Mouse (Mus musculus) midbrain, embryonic 13.5 days (tissue): ENCODE data around the gene Zbtb20. TPM values are rescaled to one million over a fixed set of nuclear protein-coding genes. Genes with fewer than 3 reads are reported as not detected.

Experiments used
- ATAC-seq: fragments of 200-750 bp; cut with Nextera tagmentation; 2 replicates; pipeline ENCODE4 v1.8.0; 2017; ENCODE audit warnings: mild to moderate bottlenecking, moderate TSS enrichment, moderate library complexity
- H3K27ac ChIP-seq: fragments of 300-500 bp; sonication (generic); 2 replicates; pipeline ENCODE4 v1.5.1; 2015; ENCODE audit warnings: inconsistent platforms, mild to moderate bottlenecking, moderate library complexity
- H3K27me3 ChIP-seq: fragments of 300-500 bp; sonication (generic); 2 replicates; pipeline ENCODE4 v1.6.1; 2015; ENCODE audit warnings: mild to moderate bottlenecking, inconsistent platforms
- H3K36me3 ChIP-seq: fragments of 300-500 bp; sonication (generic); 2 replicates; pipeline ENCODE4 v1.6.1; 2015; ENCODE audit warnings: mild to moderate bottlenecking, inconsistent platforms
- H3K4me1 ChIP-seq: fragments of 300-500 bp; sonication (generic); replicated peaks from 2 replicates; pipeline ENCODE4 v1.6.1; 2015; ENCODE audit warnings: inconsistent platforms
- H3K4me2 ChIP-seq: fragments of 300-500 bp; sonication (generic); replicated peaks from 2 replicates; pipeline ENCODE4 v1.6.1; 2015; ENCODE audit warnings: moderate library complexity, mild to moderate bottlenecking, inconsistent platforms
- H3K4me3 ChIP-seq: fragments of 300-500 bp; sonication (generic); replicated peaks from 2 replicates; pipeline ENCODE4 v1.5.1; 2015; ENCODE audit warnings: mild to moderate bottlenecking, inconsistent platforms
- H3K9ac ChIP-seq: fragments of 300-500 bp; sonication (generic); replicated peaks from 2 replicates; pipeline ENCODE4 v1.6.1; 2015; ENCODE audit warnings: mild to moderate bottlenecking, inconsistent platforms
- H3K9me3 ChIP-seq: fragments of 300-500 bp; sonication (generic); 2 replicates; pipeline ENCODE4 v1.6.1; 2016; ENCODE audit warnings: mild to moderate bottlenecking, inconsistent platforms
- WGBS: fragments of 180-500 bp; shearing (Covaris S2); methylation state at CpG from one replicate; pipeline ENCODE4 v1.1.7; 2015; 5-methylcytosine and 5-hydroxymethylcytosine counted together
- polyA plus RNA-seq: library from polyadenylated mRNA; unstranded; fragments of >200 nt; fragmentation: Nextera tagmentation; extraction: Ambion mirVana; gene quantifications from 2 replicates; pipeline ENCODE4 v1.2.1, GENCODE M21; 2015

Zbtb20 gene
- polyA plus RNA-seq, 1 experiment from 2014 or later: 86.5 TPM

DNA sequence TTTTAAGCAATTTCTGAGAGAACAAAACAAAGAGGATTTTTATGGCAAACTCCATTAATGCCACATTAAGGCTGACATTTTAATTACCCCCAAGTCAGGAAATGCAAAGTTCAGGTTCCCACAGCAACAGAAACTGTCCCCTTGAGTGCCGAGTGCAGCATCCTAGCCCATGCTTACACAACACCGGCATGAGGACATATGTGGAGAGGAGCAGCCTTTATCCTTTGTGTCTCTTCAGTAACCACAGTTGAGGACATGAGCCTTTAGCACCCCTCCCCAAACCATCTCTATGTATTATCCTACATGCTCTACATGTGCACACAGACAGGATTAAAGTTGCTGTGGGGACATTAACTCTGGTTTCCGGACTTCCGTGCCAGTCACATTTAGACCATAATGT is 705.9 kb downstream of the Zbtb20 start:
- 84% methylated on average over 4 of the region's 4 CpGs for WGBS
- H3K27me3 ChIP-seq: no peaks in the 10 kb centered on the region
- no peak for ATAC-seq
- no peak overlapping the region for H3K9ac ChIP-seq
- H3K27ac ChIP-seq: no peak overlapping the region; the same call in 1 of the 2 replicates
- no peaks in the 10 kb centered on the region for H3K9me3 ChIP-seq
- H3K4me1 ChIP-seq: peaks cover 19% of the 10 kb centered on the region
- H3K4me2 ChIP-seq: no peak overlapping the region
- H3K36me3 ChIP-seq: peaks cover 38% of the 10 kb centered on the region
- no peak overlapping the region for H3K4me3 ChIP-seq

GRCm38 (mm10) chr16:43586859-43587429 is 711.3 kb downstream of the Zbtb20 start:
- 88% methylated on average over 4 of the region's 4 CpGs for WGBS
- ATAC-seq: no peak
- Histone ChIP-seq H3K4me1 (peaks cover 12% of the 10 kb centered on the region; the same call in 1 of the 2 replicates), H3K27ac (no peak overlapping the region), H3K4me2 (no peak overlapping the region), H3K4me3 (no peak overlapping the region), H3K9ac (no peak overlapping the region), H3K36me3 (peaks cover 26% of the 10 kb centered on the region), H3K9me3 (no peaks in the 10 kb centered on the region), H3K27me3 (no peaks in the 10 kb centered on the region)

DNA sequence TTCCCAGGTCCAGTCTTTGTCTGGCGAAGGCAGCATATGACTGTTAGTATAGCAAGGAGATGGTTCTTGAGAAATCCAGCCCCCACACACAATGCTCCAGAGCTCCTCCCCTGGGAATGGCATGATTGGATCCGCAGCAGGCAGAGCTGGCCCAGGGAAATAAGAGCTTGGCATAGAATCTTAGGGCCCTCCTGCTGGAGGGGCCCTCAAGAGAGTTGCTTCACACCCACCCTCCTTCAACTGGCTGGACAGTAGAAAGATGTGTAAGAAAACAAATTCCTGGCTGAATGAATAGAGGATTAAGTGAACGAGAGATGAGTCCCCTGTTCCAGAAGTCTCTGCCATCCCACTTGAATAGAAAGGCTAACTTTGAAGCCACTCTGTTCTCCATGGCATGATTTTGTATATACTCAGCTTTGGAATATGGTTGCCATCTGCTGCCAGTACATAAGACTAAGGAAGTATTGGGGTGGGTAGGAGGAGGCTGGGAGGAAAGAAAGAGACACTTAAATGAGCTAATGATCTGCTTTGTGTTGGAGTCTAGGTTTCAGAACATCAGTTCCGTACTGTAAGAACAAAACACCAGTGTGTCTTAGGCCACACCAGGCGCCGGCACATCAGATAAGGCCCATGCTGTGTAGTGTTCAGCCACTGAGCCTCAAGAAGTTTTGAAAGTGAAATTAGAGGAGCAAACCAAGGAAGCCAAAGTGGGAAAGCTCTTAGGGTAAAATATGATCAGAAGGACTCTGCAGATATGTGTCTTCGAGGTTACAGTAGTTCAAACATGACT is 715.2 kb downstream of the Zbtb20 start:
- no peak overlapping the region for H3K27ac ChIP-seq
- H3K4me3 ChIP-seq: no peak overlapping the region
- peaks cover 18% of the 10 kb centered on the region; the same call in 1 of the 2 replicates for H3K4me1 ChIP-seq
- no peaks in the 10 kb centered on the region for H3K9me3 ChIP-seq
- no peak for ATAC-seq
- no peak overlapping the region for H3K9ac ChIP-seq
- H3K27me3 ChIP-seq: no peaks in the 10 kb centered on the region
- H3K4me2 ChIP-seq: no peak overlapping the region
- H3K36me3 ChIP-seq: peaks cover 23% of the 10 kb centered on the region
- WGBS: 76% methylated on average over 7 of the region's 7 CpGs

DNA sequence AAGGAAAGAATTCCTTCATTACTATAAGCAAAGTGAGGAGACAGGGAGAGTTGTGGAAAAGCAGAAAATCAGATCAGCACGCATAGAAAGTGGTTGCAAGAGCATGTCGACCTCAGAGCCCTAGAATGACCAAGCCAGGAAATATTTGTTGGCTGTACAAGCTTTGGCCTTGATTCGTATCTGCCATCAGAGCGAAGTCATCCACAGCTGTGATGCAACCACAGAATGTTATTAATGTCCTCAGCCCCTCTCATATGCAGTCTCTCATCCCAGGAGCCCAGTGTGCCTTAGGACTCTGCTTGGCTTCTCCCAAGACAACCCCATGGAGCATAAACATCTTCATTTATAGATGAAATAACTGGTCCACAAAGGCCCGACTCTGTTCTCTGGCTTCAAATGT is 716.4 kb downstream of the Zbtb20 start:
- 84% methylated on average over 5 of the region's 5 CpGs for WGBS

GRCm38 (mm10) chr16:43592801-43593200 is 717.1 kb downstream of the Zbtb20 start:
- no peak overlapping the region for H3K27ac ChIP-seq
- no peak overlapping the region for H3K4me3 ChIP-seq
- H3K9ac ChIP-seq: no peak overlapping the region
- H3K27me3 ChIP-seq: no peaks in the 10 kb centered on the region
- peaks cover 25% of the 10 kb centered on the region for H3K36me3 ChIP-seq
- WGBS: 9% methylated on average over 1 of the region's 1 CpGs
- ATAC-seq: 0 out of 2 replicates have a peak, but pooled peaks have one; percentile 24
- no peak overlapping the region for H3K4me2 ChIP-seq
- peaks cover 18% of the 10 kb centered on the region; the same call in 1 of the 2 replicates for H3K4me1 ChIP-seq
- H3K9me3 ChIP-seq: no peaks in the 10 kb centered on the region

More for the DNA sequence above, 716.4 kb downstream of the Zbtb20 start:
- Histone ChIP-seq H3K9me3 (no peaks in the 10 kb centered on the region), H3K4me3 (no peak overlapping the region), H3K9ac (no peak overlapping the region), H3K27me3 (no peaks in the 10 kb centered on the region), H3K27ac (no peak overlapping the region), H3K36me3 (peaks cover 20% of the 10 kb centered on the region), H3K4me2 (no peak overlapping the region), H3K4me1 (peaks cover 18% of the 10 kb centered on the region; the same call in 1 of the 2 replicates)
- ATAC-seq: no peak

DNA sequence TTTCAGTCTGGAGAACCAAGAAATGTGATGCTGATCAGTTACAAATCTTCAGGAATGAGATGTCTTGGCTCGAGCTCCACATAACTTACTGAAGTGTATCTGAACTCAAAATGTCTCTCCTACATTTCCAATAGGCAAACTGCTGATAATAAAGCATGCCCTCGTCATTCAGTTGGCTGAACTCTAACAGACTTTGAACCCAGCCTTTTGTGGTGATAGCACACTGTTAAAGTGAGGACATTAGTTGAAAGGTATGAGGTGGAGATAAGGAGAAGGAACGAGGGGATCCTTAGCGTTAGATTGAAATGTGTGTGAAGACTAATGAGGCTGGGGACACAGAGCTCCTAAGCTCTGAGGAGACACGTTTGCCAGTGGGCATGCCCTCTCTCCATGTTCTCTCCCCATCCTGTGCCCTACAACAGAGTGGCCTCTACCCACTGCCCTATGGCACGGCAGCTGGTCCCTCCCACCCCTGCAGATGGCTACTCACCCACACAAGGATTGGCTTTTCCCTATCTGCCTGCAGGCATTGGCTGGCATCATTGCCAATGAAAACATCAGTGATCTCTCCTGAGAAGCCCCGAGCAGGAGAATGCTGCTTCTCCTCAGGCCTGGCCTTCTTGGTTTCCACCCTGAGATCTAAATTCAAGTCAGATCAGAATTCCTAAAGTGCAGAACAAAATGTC is 721.8 kb downstream of the Zbtb20 start:
- H3K9ac ChIP-seq: no peak overlapping the region
- H3K9me3 ChIP-seq: no peaks in the 10 kb centered on the region
- no peak overlapping the region for H3K4me3 ChIP-seq
- peaks cover 33% of the 10 kb centered on the region for H3K36me3 ChIP-seq
- no peak overlapping the region for H3K4me2 ChIP-seq
- H3K27me3 ChIP-seq: no peaks in the 10 kb centered on the region
- 0 out of 2 replicates have a peak, but pooled peaks cover 7% of the 10 kb centered on the region for H3K4me1 ChIP-seq
- no peak for ATAC-seq
- 87% methylated on average over 7 of the region's 7 CpGs for WGBS
- H3K27ac ChIP-seq: no peak overlapping the region

GRCm38 (mm10) chr16:43599707-43600106 is 724.0 kb downstream of the Zbtb20 start:
- H3K27me3 ChIP-seq: no peaks in the 10 kb centered on the region
- 79% methylated on average over 2 of the region's 2 CpGs for WGBS
- ATAC-seq: no peak

GRCm38 (mm10) chr16:43602573-43602972 is 726.9 kb downstream of the Zbtb20 start:
- 78% methylated on average over 4 of the region's 4 CpGs for WGBS
- H3K4me2 ChIP-seq: no peak overlapping the region
- H3K4me3 ChIP-seq: no peak overlapping the region
- peaks cover 32% of the 10 kb centered on the region for H3K4me1 ChIP-seq
- peaks cover 6% of the 10 kb centered on the region; the same call in 1 of the 2 replicates for H3K9me3 ChIP-seq
- H3K9ac ChIP-seq: no peak overlapping the region
- peaks cover 27% of the 10 kb centered on the region for H3K36me3 ChIP-seq
- no peaks in the 10 kb centered on the region for H3K27me3 ChIP-seq
- no peak overlapping the region for H3K27ac ChIP-seq
- ATAC-seq: no peak

More at GRCm38 (mm10) chr16:43599707-43600106, 724.0 kb downstream of the Zbtb20 start:
- no peak overlapping the region for H3K4me2 ChIP-seq
- no peak overlapping the region for H3K27ac ChIP-seq
- H3K4me1 ChIP-seq: peaks cover 26% of the 10 kb centered on the region
- H3K4me3 ChIP-seq: no peak overlapping the region
- H3K36me3 ChIP-seq: peaks cover 27% of the 10 kb centered on the region
- H3K9ac ChIP-seq: no peak overlapping the region
- no peaks in the 10 kb centered on the region for H3K9me3 ChIP-seq

DNA sequence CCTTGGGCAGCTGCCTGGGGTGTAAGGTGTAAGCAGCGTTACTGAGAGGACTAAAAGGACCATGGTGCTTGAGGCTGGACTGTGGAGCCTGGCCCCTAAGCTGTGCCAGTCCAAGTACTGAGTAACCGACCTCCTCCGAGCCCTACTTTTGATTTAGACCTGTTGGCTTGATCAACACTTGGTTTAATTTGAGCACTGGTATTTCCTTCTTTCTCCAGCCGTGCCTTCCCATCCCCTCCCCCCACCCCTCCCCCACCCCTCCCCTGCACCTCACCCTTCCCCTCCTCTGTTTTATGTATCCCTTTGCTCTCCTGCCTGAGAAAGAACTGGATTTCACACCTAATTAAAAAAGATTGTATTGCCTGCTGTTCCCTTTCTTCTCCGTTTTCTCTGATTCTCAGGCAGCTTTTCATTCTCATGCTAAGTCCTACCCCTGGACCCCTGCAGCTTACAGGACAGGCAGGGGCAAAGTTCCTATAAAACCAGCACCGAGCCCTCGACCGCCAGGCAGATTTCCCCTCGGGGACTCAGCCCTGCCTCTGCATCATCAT is 728.0 kb downstream of the Zbtb20 start:
- peaks cover 35% of the 10 kb centered on the region for H3K36me3 ChIP-seq
- peak; percentile 94 for ATAC-seq
- no peak overlapping the region; the same call in 1 of the 2 replicates for H3K4me2 ChIP-seq
- WGBS: 1% methylated on average over 9 of the region's 9 CpGs
- peaks cover 8% of the 10 kb centered on the region; the same call in 1 of the 2 replicates for H3K9me3 ChIP-seq
- H3K9ac ChIP-seq: no peak overlapping the region
- H3K4me1 ChIP-seq: peaks cover 32% of the 10 kb centered on the region
- H3K27me3 ChIP-seq: no peaks in the 10 kb centered on the region
- no peak overlapping the region for H3K4me3 ChIP-seq
- peak overlapping the region; percentile 63 for H3K27ac ChIP-seq

- no peak overlapping the region for H3K4me3 ChIP-seq
- peaks cover 8% of the 10 kb centered on the region; the same call in 1 of the 2 replicates for H3K9me3 ChIP-seq
- H3K27me3 ChIP-seq: no peaks in the 10 kb centered on the region
- 0 out of 2 replicates have a peak, but pooled peaks have one; percentile 10 for ATAC-seq
- H3K4me1 ChIP-seq: peaks cover 32% of the 10 kb centered on the region
- no peak overlapping the region for H3K9ac ChIP-seq
- WGBS: 18% methylated on average over 4 of the region's 4 CpGs
- peaks cover 40% of the 10 kb centered on the region for H3K36me3 ChIP-seq
- no peak overlapping the region for H3K4me2 ChIP-seq
- H3K27ac ChIP-seq: peak overlapping the region; percentile 63
These were observed 728.8 kb downstream of the Zbtb20 start for GRCm38 (mm10) chr16:43604399-43605013.

DNA sequence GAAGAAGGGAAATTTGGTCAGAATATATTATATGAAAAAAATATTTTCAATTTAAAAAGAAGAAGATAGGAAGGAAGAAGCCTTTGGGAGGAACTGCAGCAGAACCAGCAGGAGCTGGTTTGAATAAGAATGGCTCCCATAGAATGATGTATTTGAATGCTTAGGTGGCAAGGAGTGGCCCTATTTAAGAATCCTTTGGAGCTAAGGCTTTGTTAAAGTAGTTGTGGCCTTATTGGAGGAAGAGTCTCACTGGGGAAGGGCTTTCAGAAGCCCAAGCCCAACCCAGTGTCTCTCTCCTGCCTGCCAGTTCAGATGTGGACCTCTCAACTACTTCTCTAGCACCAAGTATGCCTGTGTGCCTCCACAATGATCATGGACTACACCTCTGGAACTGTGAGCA is 731.4 kb downstream of the Zbtb20 start:
- Histone ChIP-seq H3K27ac (no peak overlapping the region), H3K4me2 (no peak overlapping the region), H3K4me1 (peaks cover 32% of the 10 kb centered on the region), H3K36me3 (peaks cover 49% of the 10 kb centered on the region), H3K9me3 (peaks cover 8% of the 10 kb centered on the region; the same call in 1 of the 2 replicates), H3K4me3 (no peak overlapping the region), H3K9ac (no peak overlapping the region), H3K27me3 (no peaks in the 10 kb centered on the region)
- no peak for ATAC-seq
